Mouse (Mus musculus): ENCODE measurements around the gene Bbs9.

Gene Bbs9

DNA sequence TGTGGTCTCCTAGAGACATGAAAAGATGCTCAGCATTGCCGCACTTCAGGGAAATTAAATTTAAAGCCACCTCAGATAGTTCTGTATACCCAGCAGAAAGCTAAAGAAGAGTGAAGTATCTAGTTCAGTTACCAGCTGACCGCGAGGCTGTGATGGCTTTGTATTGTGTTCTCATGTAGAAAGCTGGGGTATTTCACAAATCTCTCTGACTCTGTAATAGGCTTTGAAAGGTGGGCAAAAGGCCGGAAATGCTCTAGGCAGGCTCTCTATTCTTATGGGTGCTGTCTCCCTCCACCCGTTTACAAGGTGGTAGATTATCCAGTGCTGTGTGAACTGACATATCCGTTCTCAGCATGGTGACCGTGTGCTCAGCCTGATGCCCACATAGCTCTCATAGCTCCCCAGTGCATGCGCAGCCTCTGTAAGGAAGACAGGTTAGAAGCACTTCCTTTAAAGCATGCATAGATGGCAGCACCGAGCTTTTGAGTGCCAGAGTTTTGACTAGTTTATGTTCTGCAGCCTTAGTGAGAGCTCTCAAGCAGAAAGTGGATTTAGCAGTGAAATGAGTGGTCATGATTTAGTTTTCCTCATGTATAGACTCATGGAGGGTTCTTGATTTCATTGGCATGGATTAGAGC lies 57.4 kb downstream of the Bbs9 start:
- in situ Hi-C loops (cut with MboI, MseI), result no loop called here

DNA sequence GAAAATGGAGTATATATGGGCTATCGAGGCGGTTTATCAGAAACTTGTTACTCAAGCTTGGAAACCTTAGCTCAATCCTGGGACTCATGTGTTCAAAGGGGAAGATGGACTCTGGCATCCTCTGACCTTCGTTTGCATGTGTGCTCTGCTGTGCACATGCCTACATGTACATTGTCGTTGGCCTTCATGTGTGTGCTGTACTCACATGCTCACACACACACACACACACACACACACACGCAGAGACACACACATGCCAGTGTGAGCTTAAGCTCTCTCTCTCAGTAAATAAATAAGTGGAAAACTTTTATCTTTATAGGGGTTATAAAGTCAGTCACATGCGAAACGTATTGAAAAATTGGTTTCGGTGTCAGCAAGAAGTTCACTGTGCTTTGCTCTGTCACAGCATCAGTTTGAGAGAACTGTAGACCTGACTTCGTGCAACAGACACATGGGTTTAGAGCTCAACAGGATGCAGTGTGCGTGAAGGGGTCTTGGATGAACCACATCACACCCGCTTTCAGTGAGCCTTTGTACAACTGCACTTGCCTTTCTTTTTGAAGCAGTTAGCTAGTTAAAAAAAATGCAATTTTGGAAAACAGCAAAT lies 62.4 kb downstream of the Bbs9 start:
- in situ Hi-C loops (cut with MboI, MseI), result no loop called here

- in situ Hi-C loops (cut with MboI, MseI), result no loop called here
Measured at GRCm38 (mm10) chr9:22539546-22539945, 64.0 kb downstream of the Bbs9 start.

- in situ Hi-C loops (cut with MboI, MseI), result no loop called here
Measured at GRCm38 (mm10) chr9:22541130-22541529, 65.6 kb downstream of the Bbs9 start.

DNA sequence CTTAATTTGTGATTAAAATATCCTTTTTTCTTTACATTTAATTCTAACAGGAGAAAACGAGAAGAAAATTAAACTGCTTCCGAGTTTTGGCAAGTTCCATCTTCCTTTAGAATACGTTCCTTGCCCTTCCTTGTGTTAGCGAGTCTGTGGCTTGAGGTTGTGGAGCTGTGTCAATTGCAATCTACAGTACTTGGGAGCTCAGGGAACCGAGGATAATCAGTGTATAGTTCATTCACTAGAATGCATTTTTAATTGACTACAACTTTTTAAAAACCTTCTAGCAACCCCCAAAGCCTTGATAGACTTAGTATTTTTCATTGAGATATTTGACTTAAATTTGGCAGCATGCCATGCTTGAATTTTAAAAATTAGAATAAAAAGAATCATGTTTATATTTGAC lies 68.0 kb downstream of the Bbs9 start:
- in situ Hi-C loops (cut with MboI, MseI), result no loop called here

- in situ Hi-C loops (cut with MboI, MseI), result no loop called here
Measured at GRCm38 (mm10) chr9:22544349-22545341, 69.1 kb downstream of the Bbs9 start.

DNA sequence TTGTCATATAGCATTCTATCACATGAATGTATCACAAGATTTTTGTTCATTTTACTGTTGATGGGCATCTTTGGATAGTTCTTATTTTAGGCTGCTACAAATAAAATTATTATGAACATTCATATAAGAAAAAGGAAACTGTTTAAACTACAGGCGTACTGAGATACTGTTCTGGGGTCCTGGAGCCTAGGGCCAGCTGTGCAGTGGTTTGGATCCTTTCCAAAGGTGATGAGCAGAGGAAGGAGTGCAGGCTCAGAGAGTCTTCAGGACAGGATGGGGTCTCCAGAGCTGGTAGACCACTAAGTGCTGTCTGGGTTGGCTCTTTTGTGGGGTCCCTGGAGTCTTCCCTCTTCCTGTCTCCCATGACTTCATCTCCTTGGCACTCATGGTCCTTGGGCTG lies 75.8 kb downstream of the Bbs9 start:
- in situ Hi-C loops (cut with MboI, MseI), result loop anchor here (10.0 to 25.0 kb wide), 2 partner anchors 134 to 661 kb away; partner anchors contain the start of gene Bmper

- in situ Hi-C loops (cut with MboI, MseI), result loop anchor here (10.0 to 25.0 kb wide), 2 partner anchors 129 to 656 kb away; partner anchors contain the start of gene Bmper
Measured at GRCm38 (mm10) chr9:22556076-22556475, 80.6 kb downstream of the Bbs9 start.

DNA sequence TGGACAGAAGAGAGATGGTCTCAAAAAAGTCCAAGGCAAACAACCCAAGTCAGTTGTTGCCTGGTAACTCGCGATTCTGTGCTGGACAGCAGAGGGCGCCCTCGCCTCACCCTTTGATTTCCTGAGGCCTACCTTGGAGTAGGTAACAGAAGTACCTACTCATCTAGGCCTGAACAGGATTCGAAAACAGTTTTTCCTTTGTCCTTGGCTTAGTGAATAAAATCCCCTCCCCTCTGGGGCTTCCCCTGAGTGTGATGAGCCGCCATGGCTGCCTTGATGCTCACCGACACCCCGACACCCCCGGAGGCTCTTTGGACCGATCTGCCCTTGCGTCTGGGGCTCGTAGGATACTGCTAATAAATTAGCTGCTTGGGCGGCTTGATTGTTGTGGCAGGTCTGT lies 82.0 kb downstream of the Bbs9 start:
- in situ Hi-C loops (cut with MboI, MseI), result loop anchor here (10.0 to 25.0 kb wide), 2 partner anchors 127 to 655 kb away; partner anchors contain the start of gene Bmper

GRCm38 (mm10) chr9:22563612-22564347 lies 88.3 kb downstream of the Bbs9 start:
- in situ Hi-C loops (cut with MboI, MseI), result loop anchor here (25.0 kb wide), 1 partner anchor 649 kb away; the partner anchor contains the start of gene Bmper

GRCm38 (mm10) chr9:22567726-22568125 lies 92.2 kb downstream of the Bbs9 start:
- in situ Hi-C loops (cut with MboI, MseI), result loop anchor here (25.0 kb wide), 1 partner anchor 645 kb away; the partner anchor contains the start of gene Bmper

DNA sequence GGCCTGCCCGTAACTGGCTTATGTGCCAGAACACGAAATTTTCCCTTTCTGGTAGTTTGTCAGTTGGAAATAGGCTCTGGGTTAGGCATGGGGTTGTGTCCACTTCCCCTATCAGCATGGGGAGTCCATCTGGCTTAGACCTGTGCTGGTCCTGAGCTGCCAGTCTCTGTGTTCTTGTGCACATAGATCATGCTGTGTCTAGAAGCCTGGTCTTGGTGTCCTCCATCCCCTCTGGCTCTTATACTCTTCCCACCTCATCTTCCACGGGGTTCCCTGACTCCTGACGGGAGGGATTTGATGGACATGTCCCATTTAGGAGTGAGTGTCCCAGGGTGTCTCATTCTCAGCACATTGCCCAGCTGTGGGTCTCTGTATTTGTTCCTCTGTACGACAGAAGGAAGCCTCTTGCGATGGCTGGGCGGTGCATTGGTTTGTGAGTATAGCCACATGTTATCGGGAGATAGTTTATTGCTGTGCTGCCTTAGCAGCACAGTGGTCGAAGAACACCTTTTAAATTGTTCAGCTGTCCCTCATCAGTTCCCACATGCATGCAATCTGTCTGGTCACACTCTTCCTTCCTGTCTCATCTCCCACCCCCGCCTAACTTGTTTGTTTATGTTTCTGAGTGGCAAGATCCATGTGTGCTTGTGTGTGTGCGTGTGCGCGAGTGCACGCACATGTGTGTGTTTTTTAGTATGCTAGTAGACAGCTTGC lies 101.1 kb downstream of the Bbs9 start:
- in situ Hi-C loops (cut with MboI, MseI), result no loop called here

DNA sequence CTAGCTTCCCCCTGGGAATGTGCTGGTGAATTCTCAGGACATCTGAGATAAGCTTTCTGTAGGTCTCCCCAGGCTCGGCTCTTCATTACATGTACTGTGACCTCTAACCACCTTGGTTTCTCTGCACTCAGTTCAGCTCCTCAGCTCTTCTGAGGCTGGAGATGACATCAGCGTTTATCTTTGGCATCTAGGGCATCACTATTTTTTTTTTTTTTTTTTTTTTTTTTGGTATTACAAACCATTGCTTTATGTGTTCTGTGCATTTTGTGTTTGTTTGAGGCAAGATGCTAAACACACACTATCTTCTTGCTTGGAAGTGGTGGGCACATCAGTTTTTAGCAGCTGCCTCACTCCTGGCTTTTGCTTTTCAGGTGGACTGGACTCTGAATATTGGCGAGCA lies 102.8 kb downstream of the Bbs9 start:
- in situ Hi-C loops (cut with MboI, MseI), result no loop called here

GRCm38 (mm10) chr9:22584221-22584620 lies 108.7 kb downstream of the Bbs9 start:
- in situ Hi-C loops (cut with MboI, MseI), result no loop called here

DNA sequence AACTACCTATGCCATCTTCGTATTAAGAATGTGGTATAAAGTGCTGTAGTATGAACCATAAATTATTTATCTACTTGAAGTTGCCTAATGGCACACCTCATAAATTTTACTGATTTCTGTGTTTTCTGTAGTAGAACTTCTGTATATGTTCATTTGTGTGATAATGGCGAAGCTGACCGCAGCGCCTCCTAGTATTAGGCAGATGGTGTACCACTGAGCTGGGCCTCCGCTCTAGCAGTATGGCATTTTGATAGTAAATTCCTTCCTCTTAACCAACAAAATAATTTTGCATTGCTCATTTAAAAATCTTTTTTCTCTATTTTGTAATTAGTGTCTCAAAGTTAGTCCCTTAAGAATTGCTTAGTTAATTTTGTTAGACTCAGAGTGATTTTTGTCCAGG lies 117.5 kb downstream of the Bbs9 start:
- in situ Hi-C loops (cut with MboI, MseI), result no loop called here

DNA sequence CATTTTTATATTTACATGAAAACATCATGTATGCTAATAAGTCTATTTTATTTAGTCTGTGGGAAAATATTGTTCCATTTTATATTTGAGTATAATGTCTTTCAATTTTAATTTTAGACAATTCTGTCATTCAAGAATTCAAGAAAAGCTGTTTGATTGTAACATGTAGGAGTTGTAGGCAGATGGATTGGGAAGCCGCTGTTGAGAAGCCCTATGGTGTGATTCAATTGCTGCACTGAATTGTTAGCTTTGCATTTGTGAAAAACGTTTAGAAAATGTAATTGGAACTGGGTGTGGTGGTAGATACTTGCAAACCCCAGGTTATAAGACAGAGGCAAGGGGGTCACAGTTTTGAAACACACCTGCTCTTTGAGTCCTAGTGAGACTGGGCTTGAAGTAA lies 121.1 kb downstream of the Bbs9 start:
- in situ Hi-C loops (cut with MboI, MseI), result no loop called here

DNA sequence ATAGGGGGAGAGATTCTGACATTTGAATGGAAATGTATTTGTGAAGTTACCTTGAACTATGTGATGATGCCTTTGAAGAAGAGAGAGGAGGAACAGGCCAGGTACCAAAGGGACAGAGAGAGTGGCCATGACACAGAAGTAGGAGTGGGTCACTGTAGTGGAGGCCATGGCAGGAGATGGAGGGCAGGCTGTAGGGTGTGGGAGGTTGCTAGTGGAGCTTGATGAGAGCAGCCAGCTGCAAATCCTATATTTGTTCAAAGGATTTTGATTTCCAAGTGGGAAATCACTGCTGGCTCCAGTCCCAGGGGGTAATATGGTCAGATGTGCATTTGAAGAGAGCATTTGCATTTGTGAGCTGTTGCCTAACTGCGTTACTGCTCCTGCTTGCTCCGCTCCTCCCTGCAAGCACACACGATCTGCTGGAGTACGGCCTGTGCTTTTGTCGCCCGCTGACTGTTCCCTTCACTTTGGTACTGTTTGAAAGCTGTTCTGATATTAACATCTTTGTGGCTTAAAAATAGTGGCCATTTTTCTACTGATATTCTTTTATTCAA lies 137.8 kb downstream of the Bbs9 start:
- in situ Hi-C loops (cut with MboI, MseI), result no loop called here

GRCm38 (mm10) chr9:22619245-22619644 lies 143.7 kb downstream of the Bbs9 start:
- in situ Hi-C loops (cut with MboI, MseI), result no loop called here

- in situ Hi-C loops (cut with MboI, MseI), result no loop called here
Measured at GRCm38 (mm10) chr9:22624966-22625365, 149.5 kb downstream of the Bbs9 start.

DNA sequence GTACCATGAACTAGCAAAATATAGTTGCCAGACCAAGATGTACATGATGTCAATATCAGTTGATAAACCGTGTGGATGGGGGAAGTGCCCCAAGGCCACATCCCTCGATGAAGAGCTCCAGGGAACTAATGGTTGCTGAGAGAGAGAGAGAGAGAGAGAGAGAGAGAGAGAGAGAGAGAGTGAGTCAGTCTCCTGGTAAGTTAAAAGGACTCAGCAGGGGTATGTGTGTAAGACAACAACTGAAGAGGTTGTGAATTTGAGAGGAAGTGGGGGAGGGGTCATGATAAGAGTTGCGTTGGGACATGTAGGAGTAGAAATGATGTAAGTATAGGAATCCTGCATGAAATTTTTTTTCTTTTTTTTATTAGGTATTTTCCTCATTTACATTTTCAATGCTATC lies 150.5 kb downstream of the Bbs9 start:
- in situ Hi-C loops (cut with MboI, MseI), result no loop called here
